Mouse (Mus musculus): Measurements from ENCODE around the gene Stpg3. TPM values are rescaled to one million over a fixed set of nuclear protein-coding genes. Genes with fewer than 3 reads are reported as not detected.

Stpg3 gene
- total RNA-seq, 1 experiment from 2014 or later: not detected

GRCm38 (mm10) chr2:25170326-25171100 is 43.9 kb downstream of the Stpg3 start:
- no peak for ATAC-seq (ENCODE audit: extremely low read depth, insufficient number of reproducible peaks, low FRiP score, poor library complexity, severe bottlenecking)

- ATAC-seq (ENCODE audit: extremely low read depth, insufficient number of reproducible peaks, low FRiP score, poor library complexity, severe bottlenecking): no peak
These were observed 44.7 kb downstream of the Stpg3 start for GRCm38 (mm10) chr2:25169778-25170177.

GRCm38 (mm10) chr2:25168665-25168978 is 45.8 kb downstream of the Stpg3 start:
- ATAC-seq (ENCODE audit: extremely low read depth, insufficient number of reproducible peaks, low FRiP score, poor library complexity, severe bottlenecking): no peak

GRCm38 (mm10) chr2:25167919-25168664 is 46.3 kb downstream of the Stpg3 start:
- no peak for ATAC-seq (ENCODE audit: extremely low read depth, insufficient number of reproducible peaks, low FRiP score, poor library complexity, severe bottlenecking)

GRCm38 (mm10) chr2:25167481-25167880 is 47.0 kb downstream of the Stpg3 start:
- no peak for ATAC-seq (ENCODE audit: extremely low read depth, insufficient number of reproducible peaks, low FRiP score, poor library complexity, severe bottlenecking)

Other genes with a start within 250 kb of the Stpg3 start
- 45.7 and 55.7 TPM in 2 replicates for gene Mrpl41, start 239.5 kb downstream of the Stpg3 start, total RNA-seq (2017)
- 194 and 205 TPM in 2 replicates for gene Pnpla7, start 238.6 kb downstream of the Stpg3 start, total RNA-seq (2017)
- gene Nsmf, start 160.3 kb downstream of the Stpg3 start, total RNA-seq (2017): 21.5 and 22.8 TPM in 2 replicates
- not detected in 2 replicates for gene Entpd8, start 134.3 kb downstream of the Stpg3 start, total RNA-seq (2017)
- not detected in 2 replicates for gene Noxa1, start 119.5 kb downstream of the Stpg3 start, total RNA-seq (2017)
- gene Nrarp, start 33.9 kb downstream of the Stpg3 start, total RNA-seq (2017): 1.7 and 3.6 TPM in 2 replicates
- 50.0 and 56.1 TPM in 2 replicates for gene Tor4a, start 17.8 kb downstream of the Stpg3 start, total RNA-seq (2017)
- 95.0 and 104 TPM in 2 replicates for gene Nelfb, start 3.1 kb downstream of the Stpg3 start, total RNA-seq (2017)
- gene Fam166a, start 4.1 kb upstream of the Stpg3 start, total RNA-seq (2017): not detected in 2 replicates
- 222 and 223 TPM in 2 replicates for gene Tubb4b, start 10.1 kb upstream of the Stpg3 start, total RNA-seq (2017)
- gene Slc34a3, start 19.7 kb upstream of the Stpg3 start, total RNA-seq (2017): not detected in 2 replicates
- gene Rnf224, start 22.1 kb upstream of the Stpg3 start, total RNA-seq (2017): not detected in 2 replicates
- 0.58 TPM in 1 of 2 replicates, not detected in the other for gene Rnf208, start 27.6 kb upstream of the Stpg3 start, total RNA-seq (2017)
- gene Cysrt1, start 27.8 kb upstream of the Stpg3 start, total RNA-seq (2017): 1.0 TPM in 1 of 2 replicates, not detected in the other
- gene AL732309.1, start 32.2 kb upstream of the Stpg3 start, total RNA-seq (2017): 6.1 and 8.7 TPM in 2 replicates
- gene Tmem203, start 40.8 kb upstream of the Stpg3 start, total RNA-seq (2017): 6.9 and 16.7 TPM in 2 replicates
- 4.9 and 6.9 TPM in 2 replicates for gene Tprn, start 48.0 kb upstream of the Stpg3 start, total RNA-seq (2017)
- 31.0 and 33.0 TPM in 2 replicates for gene Ssna1, start 57.8 kb upstream of the Stpg3 start, total RNA-seq (2017)
- 49.5 and 82.2 TPM in 2 replicates for gene Anapc2, start 57.8 kb upstream of the Stpg3 start, total RNA-seq (2017)
- not detected in 2 replicates for gene Tmem210, start 73.5 kb upstream of the Stpg3 start, total RNA-seq (2017)
- gene Lrrc26, start 75.3 kb upstream of the Stpg3 start, total RNA-seq (2017): not detected in 2 replicates
- not detected in 2 replicates for gene Grin1, start 104.5 kb upstream of the Stpg3 start, total RNA-seq (2017)
- gene Man1b1, start 117.7 kb upstream of the Stpg3 start, total RNA-seq (2017): 49.2 and 79.5 TPM in 2 replicates
- gene Dpp7, start 141.7 kb upstream of the Stpg3 start, total RNA-seq (2017): 24.7 and 25.5 TPM in 2 replicates
- 8.7 and 11.7 TPM in 2 replicates for gene Uap1l1, start 151.0 kb upstream of the Stpg3 start, total RNA-seq (2017)
- gene Sapcd2, start 157.7 kb upstream of the Stpg3 start, total RNA-seq (2017): not detected in 2 replicates
- gene Entpd2, start 181.2 kb upstream of the Stpg3 start, total RNA-seq (2017): not detected in 2 replicates
- gene Npdc1, start 184.7 kb upstream of the Stpg3 start, total RNA-seq (2017): not detected in 2 replicates
- 4.0 and 4.5 TPM in 2 replicates for gene Fut7, start 208.6 kb upstream of the Stpg3 start, total RNA-seq (2017)
- gene Abca2, start 214.1 kb upstream of the Stpg3 start, total RNA-seq (2017): 15.7 and 21.4 TPM in 2 replicates
- gene Clic3, start 242.2 kb upstream of the Stpg3 start, total RNA-seq (2017): not detected in 2 replicates
- gene Paxx, start 246.5 kb upstream of the Stpg3 start, total RNA-seq (2017): 38.3 and 54.9 TPM in 2 replicates